Mouse (Mus musculus) frontal cortex, postnatal 25 days (tissue): ENCODE data around the gene Katnbl1.
A peak's percentile ranks its signal among the peaks of the same experiment; 100 is the strongest.
"Not testable (repeated sequence)": the region's sequence is repeated elsewhere in the genome, so short reads cannot be mapped to it uniquely, and the experiment has no call there.

Experiments used
- DNase-seq, 2 experiments: peaks; one replicate each; pipeline ENCODE4 v3.0.0; 2022; ENCODE audit warnings: low spot score in 2 of 2

Gene Katnbl1

DNA sequence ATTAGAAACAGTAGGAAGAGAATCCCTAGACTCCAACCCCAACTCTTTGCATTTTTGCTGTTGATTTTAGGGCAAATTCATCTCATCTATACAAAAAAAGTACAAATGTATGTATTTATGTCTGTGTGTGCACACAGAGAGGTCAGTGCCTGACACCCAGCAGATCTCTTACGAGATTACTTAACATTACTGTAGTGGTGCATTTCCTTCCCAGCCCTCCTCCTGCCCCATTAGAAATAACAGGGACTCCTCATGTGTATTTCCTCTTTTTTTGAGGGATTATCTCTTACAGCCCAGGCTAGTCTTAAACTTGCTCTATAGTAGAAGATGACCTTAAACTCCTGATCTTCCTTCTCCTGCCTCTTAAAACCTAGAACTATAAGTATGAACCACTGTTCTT is 13.7 kb downstream of the Katnbl1 start:
- no peak for DNase-seq

DNA sequence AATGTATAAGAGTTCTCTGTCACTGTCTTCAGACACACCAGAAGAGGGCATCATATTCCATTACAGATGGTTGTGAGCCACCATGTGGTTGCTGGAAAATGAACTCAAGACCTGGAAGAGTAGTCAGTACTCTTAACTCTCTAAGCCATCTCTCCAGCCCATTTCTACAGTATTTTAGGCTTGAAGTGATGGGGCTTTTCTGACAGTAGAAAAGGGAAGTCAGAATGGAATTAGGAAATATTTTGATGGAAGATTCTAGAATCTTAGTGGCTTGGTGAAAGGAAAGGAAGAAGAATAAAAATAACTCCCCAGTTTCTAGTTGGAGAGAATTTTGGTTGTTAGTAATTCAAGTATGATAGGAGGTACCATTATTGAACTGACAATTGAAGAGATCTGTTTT is 14.9 kb downstream of the Katnbl1 start:
- DNase-seq, result no peak

DNA sequence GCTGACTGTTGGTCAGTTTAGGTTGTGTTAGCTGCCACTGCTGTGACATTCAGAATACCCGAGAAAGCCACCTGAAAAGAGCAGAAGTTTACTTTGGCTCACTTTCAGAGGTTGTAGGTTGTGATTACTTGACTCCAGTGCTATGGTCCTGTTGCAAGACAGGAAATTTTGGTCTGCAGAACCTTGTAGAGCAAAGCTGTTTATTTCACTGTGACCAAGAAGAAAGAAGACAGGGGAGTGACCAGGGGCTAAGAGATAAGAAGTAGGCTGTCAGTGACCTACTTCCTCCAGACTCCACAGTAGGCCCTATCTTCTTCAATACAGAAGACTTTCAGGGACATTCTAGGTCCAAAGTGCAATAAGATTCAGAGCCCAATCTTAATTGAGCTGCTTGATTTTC is 17.6 kb downstream of the Katnbl1 start:
- DNase-seq, result no peak

DNA sequence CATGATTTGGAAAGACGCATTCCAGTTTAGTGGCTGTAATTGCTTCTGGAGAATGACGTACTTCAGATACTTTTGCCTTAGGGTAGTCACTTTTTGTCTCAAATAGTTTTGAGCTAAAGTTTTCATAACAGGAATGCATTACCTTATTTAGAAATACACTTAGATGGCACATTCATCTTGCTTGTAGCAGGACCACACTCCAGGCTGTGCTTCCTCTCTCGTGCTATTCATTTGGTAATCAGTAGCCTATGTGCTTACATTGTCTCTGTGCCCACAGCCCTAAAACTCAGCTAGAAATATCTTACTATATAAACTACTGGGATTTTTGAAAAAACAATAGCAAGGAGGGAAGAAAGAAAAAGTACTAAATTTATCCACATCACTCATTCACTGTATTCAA is 28.0 kb downstream of the Katnbl1 start:
- no peak for DNase-seq

DNA sequence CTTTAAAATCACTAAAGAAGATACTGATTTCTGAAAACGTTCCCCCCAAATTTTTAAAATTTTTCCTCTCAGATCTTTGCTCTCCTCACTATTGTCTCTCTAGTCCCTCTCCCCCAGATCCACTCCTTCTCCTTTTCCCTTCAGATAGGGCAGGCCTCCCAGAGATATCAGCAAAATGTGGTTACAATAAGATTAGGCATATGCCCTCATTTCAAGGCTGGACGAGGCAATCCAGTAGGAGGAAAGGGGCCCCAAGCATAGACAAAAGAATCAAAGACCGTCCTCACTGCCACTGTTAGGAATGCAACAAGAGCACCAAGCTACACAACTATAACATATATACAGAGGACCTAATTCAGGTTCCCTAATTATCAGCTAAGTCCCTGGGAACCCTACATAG is 46.3 kb downstream of the Katnbl1 start:
- DNase-seq, result no peak

DNA sequence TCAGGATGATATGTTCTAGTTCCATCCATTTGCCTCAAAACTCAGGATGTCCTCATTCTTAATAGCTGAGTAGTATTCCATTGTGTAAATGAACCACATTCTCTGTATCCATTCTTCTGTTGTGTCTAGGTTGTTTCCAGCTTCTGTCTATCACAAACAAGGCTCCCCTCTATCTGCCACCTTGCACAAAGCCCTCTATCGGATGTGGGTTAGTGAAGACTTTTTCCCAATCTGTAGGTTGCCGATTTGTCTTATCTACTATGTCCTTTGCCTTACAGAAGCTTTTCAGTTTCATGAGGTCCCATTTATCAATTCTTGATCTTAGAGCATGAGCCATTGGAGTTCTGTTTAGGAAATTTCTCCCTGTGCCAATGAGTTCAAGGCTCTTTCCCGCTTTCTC is 49.5 kb downstream of the Katnbl1 start:
- DNase-seq, result not testable (repeated sequence)

DNA sequence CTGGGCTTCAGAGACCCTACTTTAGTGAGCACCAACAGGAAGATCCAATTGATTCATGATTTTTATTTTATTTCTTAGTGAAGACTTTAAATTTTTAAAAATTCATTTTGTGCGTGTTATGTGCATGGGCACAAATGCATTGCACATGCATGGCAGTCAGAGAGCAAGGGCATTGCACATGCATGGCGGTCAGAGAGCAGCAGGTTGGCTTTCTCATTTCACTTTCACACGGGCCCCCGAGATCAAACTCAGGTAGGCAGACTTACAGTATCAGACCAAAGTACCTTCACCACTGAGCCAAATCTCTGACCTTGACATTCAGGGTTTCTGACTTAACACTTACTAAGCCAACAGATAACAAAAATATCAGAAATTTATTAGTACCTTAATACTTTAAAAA is 50.7 kb downstream of the Katnbl1 start:
- no peak for DNase-seq

DNA sequence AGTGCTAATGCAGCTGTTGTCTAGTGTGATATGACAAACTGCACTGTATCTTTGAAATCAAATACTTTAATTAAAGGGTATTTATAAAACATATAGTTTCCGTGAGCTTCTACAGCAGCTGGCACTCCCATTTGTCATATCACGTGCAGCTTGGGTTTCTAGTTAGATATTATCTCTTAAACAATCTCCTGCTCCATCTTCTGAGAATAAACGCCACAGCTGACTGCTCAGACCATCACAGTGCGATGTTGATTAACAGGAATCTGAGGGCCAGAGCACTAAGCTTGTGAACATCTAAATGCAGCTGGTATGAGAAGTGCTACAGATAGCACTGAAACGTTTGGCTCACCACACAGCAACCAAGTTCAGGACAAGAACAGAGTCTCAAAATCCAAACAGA is 51.4 kb downstream of the Katnbl1 start:
- DNase-seq, result no peak

DNA sequence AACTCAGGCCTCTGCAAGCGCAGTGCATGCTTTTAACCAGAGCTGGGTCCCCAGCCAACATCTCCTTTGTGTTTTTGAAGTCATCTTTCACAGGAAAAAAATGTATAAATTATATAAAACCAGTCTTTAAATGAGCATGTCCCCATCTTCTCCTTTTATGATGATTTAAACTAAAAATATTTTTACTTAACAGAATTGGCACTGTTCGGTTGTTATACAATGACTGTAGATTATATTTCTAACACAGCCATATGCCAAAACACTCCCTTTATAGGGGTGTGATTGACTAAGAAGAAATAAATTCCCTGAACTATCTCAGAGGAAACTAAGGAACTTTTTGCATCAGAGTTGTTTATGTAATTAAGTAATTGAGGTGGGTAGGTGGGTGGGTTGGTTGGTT is 53.5 kb downstream of the Katnbl1 start:
- DNase-seq, result no peak

DNA sequence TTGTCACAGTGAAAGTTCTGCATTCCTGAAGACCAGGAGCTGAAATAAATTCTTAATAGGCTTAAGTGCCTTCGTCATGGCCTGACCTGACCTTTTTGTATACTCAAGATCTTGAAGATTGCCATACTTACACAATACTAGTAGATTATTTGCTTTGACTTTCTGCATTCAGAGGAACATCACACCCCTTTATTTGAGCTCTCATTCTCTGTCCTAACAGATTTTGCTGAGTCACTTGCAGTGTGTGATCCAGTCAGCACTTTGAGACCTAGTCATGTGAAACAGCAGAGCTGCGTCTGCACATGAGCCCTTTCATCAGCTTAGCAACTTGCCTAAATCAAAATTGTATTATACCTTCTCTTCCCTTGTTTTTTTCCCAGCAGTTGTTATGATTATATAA is 54.3 kb downstream of the Katnbl1 start:
- no peak for DNase-seq

DNA sequence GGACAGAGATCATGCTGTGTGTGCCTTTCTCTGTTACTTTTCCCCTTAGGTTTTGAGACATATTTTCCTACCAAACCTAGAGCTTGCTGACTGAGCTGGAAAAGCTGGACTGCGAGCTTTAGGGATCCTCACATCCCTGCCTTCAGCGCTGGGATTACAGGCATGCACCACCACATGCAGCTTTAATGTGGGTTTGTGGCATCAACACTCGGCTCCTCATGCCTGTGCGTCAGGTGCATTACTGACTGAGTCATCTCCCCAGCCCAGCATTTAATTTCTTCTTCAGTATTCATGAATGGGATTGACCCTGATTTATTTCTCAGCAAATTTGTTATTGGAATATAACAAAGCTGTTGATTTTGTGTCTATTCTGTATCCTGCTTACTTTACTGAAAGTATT is 57.3 kb downstream of the Katnbl1 start:
- no peak for DNase-seq

DNA sequence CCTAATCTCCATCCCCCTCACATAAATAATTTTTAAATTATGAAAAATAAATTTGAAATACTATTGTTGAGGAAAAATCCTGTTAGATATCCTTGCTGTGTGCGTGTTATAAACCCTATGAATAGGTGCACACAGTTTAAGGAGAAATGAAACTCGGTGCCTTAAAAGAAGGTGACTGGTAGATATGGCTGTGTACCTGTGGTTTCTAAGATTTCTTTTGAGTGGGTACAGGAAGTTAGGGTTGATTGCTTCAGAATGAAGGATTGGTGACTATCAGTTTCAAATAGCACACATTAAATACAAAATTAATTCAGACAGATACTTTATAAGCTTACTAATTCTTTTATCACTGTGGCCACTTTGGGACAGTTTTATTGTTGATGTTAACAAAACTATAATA is 58.6 kb downstream of the Katnbl1 start:
- DNase-seq, result no peak

DNA sequence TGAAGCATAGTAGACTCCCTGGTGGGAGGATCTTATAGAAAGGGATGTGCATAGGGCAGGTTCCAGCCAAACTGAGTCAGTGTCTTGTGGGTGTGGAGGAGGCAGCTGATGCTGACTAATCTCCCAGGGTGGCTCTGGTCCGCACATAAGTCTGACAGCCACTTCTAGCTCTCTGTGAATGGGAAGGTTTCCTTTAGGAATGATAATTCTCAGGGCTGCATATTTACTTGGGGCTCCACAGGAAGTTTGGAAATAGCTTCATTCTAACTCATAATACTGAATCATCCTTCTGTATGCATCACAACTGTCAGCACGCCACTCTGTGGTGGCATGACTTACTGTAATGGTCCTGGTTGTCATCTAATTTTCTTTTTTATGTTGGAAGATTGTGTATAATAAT is 64.5 kb downstream of the Katnbl1 start:
- no peak for DNase-seq

DNA sequence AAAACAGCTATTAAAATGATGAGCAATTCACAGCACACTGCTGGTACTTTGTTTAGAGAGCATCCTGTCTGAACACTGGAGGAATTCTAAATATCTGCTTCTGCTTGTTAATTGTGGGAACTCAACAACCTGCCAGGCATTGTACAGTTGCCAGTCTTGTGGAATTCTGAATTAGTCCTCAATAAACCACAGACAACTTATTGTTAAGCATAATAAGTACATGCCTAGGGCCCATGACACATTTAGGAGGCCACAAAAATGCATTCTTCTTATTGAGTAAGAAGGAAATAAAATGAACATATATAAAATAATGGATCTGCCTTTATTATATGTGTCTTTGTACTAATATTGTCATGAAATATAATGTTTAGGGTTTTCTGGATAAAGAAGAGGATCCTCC is 66.5 kb downstream of the Katnbl1 start:
- no peak for DNase-seq

DNA sequence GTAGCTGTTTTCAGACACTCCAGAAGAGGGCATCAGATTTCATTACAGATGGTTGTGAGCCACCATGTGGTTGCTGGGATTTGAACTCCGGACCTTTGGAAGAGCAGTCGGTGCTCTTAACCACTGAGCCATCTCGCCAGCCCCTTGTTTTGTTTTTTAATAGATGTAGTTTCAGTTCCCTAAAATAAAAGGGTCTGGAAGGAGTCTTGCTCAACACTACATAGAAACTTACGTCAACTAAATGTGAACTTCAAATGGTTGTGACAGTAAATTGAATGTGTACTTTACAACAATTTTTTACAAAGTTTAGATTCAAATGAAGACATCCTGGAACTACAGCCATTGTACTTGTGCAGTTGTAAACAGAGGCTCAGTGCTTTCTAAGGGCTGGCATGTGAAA is 69.0 kb downstream of the Katnbl1 start:
- DNase-seq, result not testable (repeated sequence)

DNA sequence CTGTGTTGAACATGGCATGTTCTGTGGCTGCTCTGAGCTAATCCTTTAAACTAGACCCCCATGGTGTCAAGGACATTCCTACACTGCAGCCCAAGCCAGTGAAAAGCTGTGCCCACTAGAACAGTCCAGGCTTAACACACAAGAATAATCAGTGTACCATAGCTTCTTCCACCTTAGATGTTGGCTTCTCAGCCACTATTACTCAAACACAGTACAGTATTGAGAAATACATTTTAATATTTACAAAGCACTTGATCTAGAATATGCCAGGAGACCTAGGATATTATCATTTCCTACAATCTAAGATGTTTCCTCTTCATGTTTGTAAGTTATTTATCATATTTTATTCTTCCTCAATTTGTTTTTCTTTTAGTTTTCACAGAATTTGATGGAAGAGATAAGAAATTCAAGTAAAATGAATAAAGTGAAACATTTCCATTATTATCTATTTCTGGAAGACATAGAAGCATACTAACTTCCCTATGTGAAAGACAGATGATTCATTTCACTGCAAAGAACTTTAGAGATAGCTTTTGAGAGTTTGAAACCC is 69.6 kb downstream of the Katnbl1 start:
- DNase-seq, result no peak

DNA sequence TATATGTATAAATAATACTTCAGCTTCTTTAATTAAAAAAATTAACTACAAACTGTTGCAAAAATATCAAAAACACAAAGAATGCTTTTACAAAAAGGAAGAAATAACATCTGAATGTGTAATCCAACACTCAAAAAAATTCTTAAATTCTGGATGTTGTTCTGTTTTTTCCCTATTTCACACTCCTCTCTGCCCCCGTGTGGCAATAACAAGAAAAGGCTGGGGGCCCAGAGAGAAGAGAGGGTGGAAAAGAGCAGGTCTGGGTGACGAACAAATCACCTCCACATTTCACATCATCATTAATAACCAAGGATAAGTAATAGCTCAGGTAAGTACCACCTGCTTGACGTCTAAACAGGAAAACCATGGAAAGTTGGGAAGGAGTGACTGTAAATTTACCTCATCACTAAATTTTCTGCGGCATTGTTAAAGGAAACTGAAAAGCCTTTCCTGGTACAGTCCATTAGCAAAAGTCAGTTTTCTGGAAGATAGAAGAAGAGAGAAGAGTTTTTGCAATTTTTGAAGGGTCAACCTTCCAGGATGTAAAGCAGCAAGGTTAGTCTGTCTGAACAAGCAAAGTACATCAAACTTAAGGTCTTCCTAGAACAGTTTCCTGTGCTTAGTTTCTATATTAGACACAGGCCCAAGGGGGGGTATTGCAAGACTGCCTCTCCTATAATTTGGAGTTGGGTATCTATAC is 70.7 kb downstream of the Katnbl1 start:
- DNase-seq, result no peak

DNA sequence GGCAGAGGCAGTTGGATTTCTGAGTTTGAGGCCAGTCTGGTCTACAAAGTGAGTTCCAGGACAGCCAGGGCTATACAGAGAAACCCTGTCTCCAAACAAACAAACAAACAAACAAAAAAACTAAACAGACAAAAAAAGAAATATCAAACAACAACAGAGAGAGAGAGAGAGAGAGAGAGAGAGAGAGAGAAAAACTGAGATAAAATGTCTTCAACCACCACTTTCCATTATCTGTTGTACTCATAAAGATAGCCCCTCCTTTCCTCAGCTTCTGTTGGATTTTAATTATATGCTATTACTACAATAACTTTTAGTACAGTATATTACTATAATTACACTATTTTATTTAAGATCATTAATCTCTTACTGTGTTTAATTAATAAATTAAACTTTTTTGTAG is 73.5 kb downstream of the Katnbl1 start:
- not testable (repeated sequence) for DNase-seq

DNA sequence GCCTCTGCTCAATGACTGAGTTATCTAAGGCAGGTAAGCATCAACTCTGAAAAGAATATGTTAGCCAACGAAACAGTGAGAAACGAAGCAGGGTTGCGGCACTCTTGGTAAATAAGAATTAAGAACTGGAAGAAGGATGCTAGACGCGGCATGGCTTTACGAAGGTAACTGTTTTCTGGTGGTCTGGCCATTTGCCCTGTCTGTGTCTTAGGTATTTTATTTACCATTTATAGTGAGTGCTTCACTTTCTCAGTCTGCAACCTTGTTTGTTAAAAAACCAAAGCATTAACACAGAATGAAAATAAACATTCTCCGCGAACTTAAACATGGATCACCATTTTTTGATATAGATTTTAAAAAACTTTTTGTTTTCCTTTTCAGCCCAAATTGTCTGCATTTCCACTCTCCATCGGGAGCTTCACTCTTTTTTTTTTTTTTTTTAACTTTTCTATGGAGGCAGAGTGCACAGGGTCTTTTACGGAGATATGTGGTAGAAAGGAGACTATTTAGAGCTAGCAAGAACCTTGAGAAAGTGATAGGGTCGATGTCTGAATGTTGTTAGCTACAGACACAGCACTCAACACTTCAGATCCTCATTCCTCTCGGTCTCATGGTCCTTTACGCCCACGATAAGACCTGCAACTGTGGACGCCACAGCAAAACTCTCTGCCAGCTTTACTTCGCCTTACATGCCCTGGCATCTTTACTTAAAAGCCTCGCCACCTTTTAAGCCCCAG is 75.3 kb downstream of the Katnbl1 start:
- no peak for DNase-seq

DNA sequence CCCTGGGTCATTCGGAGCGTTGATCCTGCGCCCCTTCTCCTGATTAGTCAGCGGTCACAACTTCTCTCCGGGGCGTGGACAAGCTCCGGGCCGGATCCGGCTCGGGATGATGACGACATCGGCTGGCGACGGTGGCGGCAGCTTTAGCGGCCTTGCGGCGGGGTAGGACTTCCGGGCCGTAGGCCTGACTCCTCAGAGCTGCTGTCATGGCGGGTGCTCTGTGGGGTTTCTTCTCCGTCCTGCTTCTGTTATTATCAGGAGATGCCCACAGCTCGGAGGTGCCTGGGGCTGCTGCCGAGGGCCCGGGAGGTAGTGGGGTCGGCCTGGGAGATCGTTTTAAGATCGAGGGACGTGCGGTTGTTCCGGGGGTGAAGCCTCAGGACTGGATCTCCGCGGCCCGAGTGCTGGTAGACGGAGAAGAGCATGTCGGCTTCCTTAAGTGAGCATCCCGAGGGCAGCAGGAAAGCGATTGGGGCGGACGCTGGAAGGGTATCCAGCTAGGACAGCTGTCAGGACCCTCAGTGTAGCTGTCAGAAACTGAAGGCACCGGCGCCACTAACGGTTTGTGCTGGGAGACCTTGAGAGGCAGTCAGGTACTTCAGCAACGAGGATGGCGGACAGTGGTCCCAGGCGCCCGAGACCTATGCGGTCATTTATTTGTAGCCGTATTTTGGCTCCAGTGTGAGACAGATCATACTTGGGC is 76.0 kb downstream of the Katnbl1 start, which contains the start of gene Emc7:
Emc7 (plus strand) TSS at position 136 of the 703 bp plus-strand sequence.
- DNase-seq, result peak; percentile 96

DNA sequence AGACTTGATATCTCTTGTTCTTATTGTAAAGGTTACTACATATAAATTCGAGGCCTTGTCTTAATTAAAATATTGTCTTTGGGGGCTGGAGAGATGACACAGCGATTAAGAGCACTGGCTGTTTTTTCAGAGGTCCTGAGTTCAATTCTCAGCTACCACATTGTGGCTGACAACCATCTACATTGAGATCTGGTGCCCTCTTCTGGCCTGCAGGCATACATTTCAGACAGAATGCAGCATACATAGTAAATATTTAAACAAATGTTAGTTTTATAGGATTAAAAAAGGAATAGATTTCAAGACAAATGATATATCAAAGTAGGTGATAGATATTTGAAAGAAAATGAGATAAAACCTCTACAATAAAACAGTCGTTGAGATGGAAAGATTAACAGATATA is 81.5 kb downstream of the Katnbl1 start:
- DNase-seq, result no peak
